11 mouse cellular contexts compared by ENCODE assay signal in genomic region chrX:72788773-72789557, GRCm38 (mm10). TPM values are rescaled to one million over a fixed set of nuclear protein-coding genes. Genes with fewer than 3 reads are reported as not detected.
DNase-seq lines count a peak whose midpoint lies in the region; ATAC-seq lines count a peak whose summit lies in the region.
"Had no signal": no experiment of that assay in that cellular context is flagged by ENCODE, and none has a peak within 500 bp of the region (broad histone marks: within the 10 kb centered on the region; RNA-seq: fewer than 3 reads in every experiment).

No protein-coding gene starts in this region.

- peak; percentile 71 for DNase-seq in 3T3-L1 (ENCODE audit: low read depth, low spot score)
- DNase-seq in embryo, embryonic 10 days (ENCODE audit: low spot score) = peak; percentile 58
- peak; percentile 37 for DNase-seq in hindbrain, embryonic 11.5 days (ENCODE audit: low spot score)
- no peak for DNase-seq in gastrocnemius, postnatal 10 days
- no peak for DNase-seq in gastrocnemius, postnatal 25 days
- DNase-seq in adrenal gland, adult 18-20 months (ENCODE audit: low spot score in 2 of 2) = no peak
- DNase-seq: thymus, adult 2 months had no signal

- WGBS in hindbrain, embryonic 11.5 days = 22% methylated on average over 1 of the region's 1 CpGs
- WGBS in midbrain, embryonic 12.5 days = 17% methylated on average over 1 of the region's 1 CpGs
- 23% methylated on average over 1 of the region's 1 CpGs for WGBS in liver, embryonic 12.5 days (ENCODE audit: insufficient replicate concordance)

- H3K4me3 ChIP-seq in hindbrain, embryonic 11.5 days (ENCODE audit: low read depth, low read length) = no peak overlapping the region
- no peak overlapping the region for H3K4me3 ChIP-seq in midbrain, embryonic 12.5 days
- H3K4me3 ChIP-seq in liver, embryonic 12.5 days = no peak overlapping the region
- H3K4me3 ChIP-seq: embryonic facial prominence, embryonic 13.5 days had no signal

- peak; percentile 74 for ATAC-seq in hindbrain, embryonic 11.5 days (ENCODE audit: low FRiP score)
- ATAC-seq in midbrain, embryonic 12.5 days (ENCODE audit: low FRiP score, low read depth) = peak; percentile 88
- no peak for ATAC-seq in liver, embryonic 12.5 days

- no peak overlapping the region for H3K27ac ChIP-seq in hindbrain, embryonic 11.5 days (ENCODE audit: low read depth, low read length)
- no peak overlapping the region for H3K27ac ChIP-seq in midbrain, embryonic 12.5 days (replicated peaks)
- H3K27ac ChIP-seq in liver, embryonic 12.5 days = no peak overlapping the region
- H3K27ac ChIP-seq: embryonic facial prominence, embryonic 13.5 days had no signal

- no peak overlapping the region for H3K9ac ChIP-seq in hindbrain, embryonic 11.5 days (ENCODE audit: low read depth, low read length)
- H3K9ac ChIP-seq in midbrain, embryonic 12.5 days (replicated peaks) = no peak overlapping the region
- no peak overlapping the region for H3K9ac ChIP-seq in liver, embryonic 12.5 days
- H3K9ac ChIP-seq: embryonic facial prominence, embryonic 13.5 days had no signal

- H3K4me2 ChIP-seq in hindbrain, embryonic 11.5 days (replicated peaks; ENCODE audit: low read depth, low read length) = no peak overlapping the region
- H3K4me2 ChIP-seq in midbrain, embryonic 12.5 days (replicated peaks) = no peak overlapping the region
- no peak overlapping the region for H3K4me2 ChIP-seq in liver, embryonic 12.5 days
- H3K4me2 ChIP-seq: embryonic facial prominence, embryonic 13.5 days had no signal

- H3K27me3 ChIP-seq in hindbrain, embryonic 11.5 days (ENCODE audit: control insufficient read depth, insufficient read depth, low read length) = no peaks in the 10 kb centered on the region
- H3K27me3 ChIP-seq in midbrain, embryonic 12.5 days = no peaks in the 10 kb centered on the region
- no peaks in the 10 kb centered on the region for H3K27me3 ChIP-seq in liver, embryonic 12.5 days (replicated peaks)
- H3K27me3 ChIP-seq: embryonic facial prominence, embryonic 13.5 days had no signal

- no peaks in the 10 kb centered on the region for H3K9me3 ChIP-seq in hindbrain, embryonic 11.5 days (ENCODE audit: control insufficient read depth, low read length)
- no peaks in the 10 kb centered on the region for H3K9me3 ChIP-seq in midbrain, embryonic 12.5 days
- H3K9me3 ChIP-seq in liver, embryonic 12.5 days (replicated peaks) = no peaks in the 10 kb centered on the region
- H3K9me3 ChIP-seq: embryonic facial prominence, embryonic 13.5 days; G1E had no signal

- no peaks in the 10 kb centered on the region for H3K36me3 ChIP-seq in hindbrain, embryonic 11.5 days (ENCODE audit: control insufficient read depth, insufficient read depth, low read length)
- no peaks in the 10 kb centered on the region for H3K36me3 ChIP-seq in midbrain, embryonic 12.5 days
- H3K36me3 ChIP-seq in liver, embryonic 12.5 days = no peaks in the 10 kb centered on the region
- H3K36me3 ChIP-seq: embryonic facial prominence, embryonic 13.5 days; G1E had no signal

- H3K4me1 ChIP-seq in hindbrain, embryonic 11.5 days (replicated peaks; ENCODE audit: control insufficient read depth, insufficient read depth, low read length) = no peaks in the 10 kb centered on the region
- peaks cover 4% of the 10 kb centered on the region; the same call in 1 of the 2 replicates for H3K4me1 ChIP-seq in midbrain, embryonic 12.5 days
- H3K4me1 ChIP-seq in liver, embryonic 12.5 days = no peaks in the 10 kb centered on the region
- H3K4me1 ChIP-seq: embryonic facial prominence, embryonic 13.5 days had no signal

RNA-seq across cellular contexts. Expression of gene Gabrq, which starts 36.0 kb away (rescaled TPM):
- 1.0 and 1.1 TPM in 2 replicates for polyA plus RNA-seq in hindbrain, embryonic 11.5 days (2014; fragmentation: Nextera tagmentation; extraction: Ambion mirVana)
- polyA plus RNA-seq in midbrain, embryonic 12.5 days (2016; fragmentation: Nextera tagmentation; extraction: Ambion mirVana) = 1.6 and 1.8 TPM in 2 replicates
- total RNA-seq in gastrocnemius, postnatal 10 days (2021) = under 1 TPM in 1 of 2 experiments, not detected in 1; 0.12 TPM
- not detected for total RNA-seq in gastrocnemius, postnatal 25 days (2021)
- under 1 TPM in 1 of 2 experiments, not detected in 1; 0.10 TPM for total RNA-seq in adrenal gland, adult 18-20 months (2021)
- not detected in 2 replicates for polyA plus RNA-seq in liver, embryonic 12.5 days (2016; fragmentation: Nextera tagmentation; extraction: Ambion mirVana)
- polyA plus RNA-seq: embryonic facial prominence, embryonic 13.5 days; G1E had no signal

Comparison
In these comparisons a context has a peak if more than half of its experiments do, and no peak if none do; other contexts are left out.
1. DNase-seq: peak in 3T3-L1 (single experiment), embryo, embryonic 10 days (single experiment) and hindbrain, embryonic 11.5 days (single experiment); none in gastrocnemius, postnatal 10 days (single experiment), gastrocnemius, postnatal 25 days (single experiment) and adrenal gland, adult 18-20 months (0 of 2).